Mouse (Mus musculus): ENCODE data around the gene Acbd7. TPM values are rescaled to one million over a fixed set of nuclear protein-coding genes. Genes with fewer than 3 reads are reported as not detected.

The Acbd7 gene
- total RNA-seq, 2 experiments from 2014 or later: 0.57 to 0.59 TPM

DNA sequence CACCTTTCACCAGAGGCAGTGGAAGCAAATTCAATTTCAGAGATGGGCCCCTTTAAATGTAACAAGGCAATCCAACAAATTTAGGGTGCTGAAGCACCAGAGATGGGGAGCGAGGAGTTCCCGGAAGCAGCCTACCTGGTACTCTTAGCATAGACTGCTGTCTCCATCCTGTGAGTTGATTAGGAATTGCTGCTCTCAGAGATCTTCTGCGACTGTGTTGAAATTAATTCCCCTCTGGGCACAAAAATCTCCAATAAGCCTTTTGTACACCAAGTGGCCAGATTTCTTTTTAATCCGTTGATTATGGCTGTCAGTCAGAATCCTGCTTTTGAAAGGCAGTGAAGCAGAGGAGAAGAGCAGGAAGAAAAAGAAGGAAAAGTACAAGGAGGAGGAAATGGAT lies 29.2 kb downstream of the Acbd7 start:
- DNase-seq (ENCODE audit: low spot score in 2 of 2): no peak

GRCm38 (mm10) chr2:3387105-3387860 lies 51.3 kb downstream of the Acbd7 start:
- no peak for DNase-seq (ENCODE audit: low spot score in 2 of 2)

Other genes starting within 250 kb of the Acbd7 start
- 10 to 100 TPM; 22.6 to 24.7 TPM for gene Fam171a1, start 221.9 kb upstream of the Acbd7 start, total RNA-seq (2021)
- 10 to 100 TPM; 15.4 to 16.7 TPM for gene Nmt2, start 52.0 kb upstream of the Acbd7 start, total RNA-seq (2021)
- 1 to 10 TPM; 6.5 to 9.8 TPM for gene Rpp38, start 3.5 kb upstream of the Acbd7 start, total RNA-seq (2021)
- not detected for gene Olah, start 61.0 kb downstream of the Acbd7 start, total RNA-seq (2021)
- gene Meig1, start 86.5 kb downstream of the Acbd7 start, total RNA-seq (2021): not detected
- gene Dclre1c, start 88.0 kb downstream of the Acbd7 start, total RNA-seq (2021): 1 to 10 TPM; 4.5 to 6.1 TPM
- 1 to 10 TPM; 2.1 to 2.3 TPM for gene Suv39h2, start 138.9 kb downstream of the Acbd7 start, total RNA-seq (2021)
- 1 to 10 TPM; 3.1 to 4.0 TPM for gene Gm45902, start 176.6 kb downstream of the Acbd7 start, total RNA-seq (2021)
- 10 to 100 TPM; 30.3 to 37.1 TPM for gene Hspa14, start 176.6 kb downstream of the Acbd7 start, total RNA-seq (2021)
- 1 to 10 TPM; 4.8 to 7.8 TPM for gene Cdnf, start 176.9 kb downstream of the Acbd7 start, total RNA-seq (2021)
- gene Fam107b, start 234.3 kb downstream of the Acbd7 start, total RNA-seq (2021): 10 to 100 TPM; 14.4 to 24.7 TPM

All from gastrocnemius, postnatal 4 days (tissue).